Mouse (Mus musculus) hindbrain, embryonic 11.5 days (tissue): ENCODE measurements at regions not wholly inside any gene's neighbourhood (a gene's known extent, or its start where the extent isn't known, plus 50 kb on each side); places are given as distances from the start of the nearest gene placed in this dataset.

Source experiments
- ATAC-seq: fragments of 200-750 bp; cut with Nextera tagmentation; 2 replicates; pipeline ENCODE4 v1.8.0; 2017; ENCODE audit warnings: mild to moderate bottlenecking, moderate TSS enrichment, moderate library complexity; ENCODE audit not compliant: low FRiP score
- DNase-seq: peaks from one replicate; pipeline ENCODE4 v3.0.0-alpha.2; 2015; ENCODE audit warnings: low spot score
- H3K27ac ChIP-seq: fragments of 300-500 bp; sonication (generic); 2 replicates; pipeline ENCODE4 v1.5.1; 2014; ENCODE audit warnings: mild to moderate bottlenecking, low read depth, low read length
- H3K27me3 ChIP-seq: fragments of 300-500 bp; sonication (generic); 2 replicates; pipeline ENCODE4 v1.6.1; 2014; ENCODE audit warnings: mild to moderate bottlenecking, low read length, moderate library complexity, mixed read lengths; ENCODE audit not compliant: control insufficient read depth, insufficient read depth
- H3K36me3 ChIP-seq: fragments of 300-500 bp; sonication (generic); 2 replicates; pipeline ENCODE4 v1.6.1; 2014; ENCODE audit warnings: mild to moderate bottlenecking, low read length, moderate library complexity, mixed read lengths; ENCODE audit not compliant: control insufficient read depth, insufficient read depth
- H3K4me1 ChIP-seq: fragments of 300-500 bp; sonication (generic); replicated peaks from 2 replicates; pipeline ENCODE4 v1.6.1; 2014; ENCODE audit warnings: low read length, mixed read lengths; ENCODE audit not compliant: control insufficient read depth, insufficient read depth
- H3K4me2 ChIP-seq: fragments of 300-500 bp; sonication (generic); replicated peaks from 2 replicates; pipeline ENCODE4 v1.6.1; 2014; ENCODE audit warnings: mild to moderate bottlenecking, low read depth, low read length
- H3K4me3 ChIP-seq: fragments of 300-500 bp; sonication (generic); 2 replicates; pipeline ENCODE4 v1.5.1; 2014; ENCODE audit warnings: low read depth, low read length
- H3K9ac ChIP-seq: fragments of 300-500 bp; sonication (generic); 2 replicates; pipeline ENCODE4 v1.6.1; 2014; ENCODE audit warnings: low read depth, low read length
- H3K9me3 ChIP-seq: fragments of 300-500 bp; sonication (generic); 2 replicates; pipeline ENCODE4 v1.6.1; 2016; ENCODE audit warnings: low read length; ENCODE audit not compliant: control insufficient read depth
- WGBS: fragments of 180-500 bp; shearing (Covaris S2); extraction: QIAGEN DNeasy Blood & Tissue Kit; methylation state at CpG from one replicate; pipeline ENCODE4 v1.1.7; 2014; 5-methylcytosine and 5-hydroxymethylcytosine counted together

GRCm38 (mm10) chr17:47104328-47104727, 94.0 kb upstream of the Ubr2 start:
- WGBS: 92% methylated on average over 4 of the region's 4 CpGs
- no peak overlapping the region for H3K4me2 ChIP-seq
- ATAC-seq: no peak
- DNase-seq: no peak
- H3K9me3 ChIP-seq: no peaks in the 10 kb centered on the region
- H3K4me3 ChIP-seq: no peak overlapping the region
- H3K4me1 ChIP-seq: no peaks in the 10 kb centered on the region
- H3K27ac ChIP-seq: no peak overlapping the region
- H3K9ac ChIP-seq: no peak overlapping the region
- H3K36me3 ChIP-seq: no peaks in the 10 kb centered on the region
- H3K27me3 ChIP-seq: no peaks in the 10 kb centered on the region

- WGBS: 85% methylated on average over 3 of the region's 3 CpGs
- Histone ChIP-seq H3K4me3 (no peak overlapping the region), H3K36me3 (no peaks in the 10 kb centered on the region), H3K27ac (no peak overlapping the region), H3K4me2 (no peak overlapping the region), H3K27me3 (no peaks in the 10 kb centered on the region), H3K4me1 (no peaks in the 10 kb centered on the region), H3K9ac (no peak overlapping the region), H3K9me3 (no peaks in the 10 kb centered on the region)
- ATAC-seq: no peak
- no peak for DNase-seq
These were observed 84.8 kb upstream of the Ubr2 start for GRCm38 (mm10) chr17:47095191-47095590.

GRCm38 (mm10) chr17:47092076-47092475, 81.7 kb upstream of the Ubr2 start:
- no peaks in the 10 kb centered on the region for H3K36me3 ChIP-seq
- H3K27ac ChIP-seq: no peak overlapping the region
- ATAC-seq: no peak
- 91% methylated on average over 9 of the region's 9 CpGs for WGBS
- H3K4me2 ChIP-seq: no peak overlapping the region
- no peak overlapping the region for H3K9ac ChIP-seq
- no peaks in the 10 kb centered on the region for H3K27me3 ChIP-seq
- H3K4me1 ChIP-seq: no peaks in the 10 kb centered on the region
- no peaks in the 10 kb centered on the region for H3K9me3 ChIP-seq
- no peak for DNase-seq
- no peak overlapping the region for H3K4me3 ChIP-seq

GRCm38 (mm10) chr17:47089769-47090168, 79.4 kb upstream of the Ubr2 start:
- ATAC-seq (no peak), DNase-seq (no peak)
- Histone ChIP-seq H3K4me3 (no peak overlapping the region), H3K4me1 (no peaks in the 10 kb centered on the region), H3K27me3 (no peaks in the 10 kb centered on the region), H3K27ac (no peak overlapping the region), H3K9ac (no peak overlapping the region), H3K9me3 (no peaks in the 10 kb centered on the region), H3K4me2 (no peak overlapping the region), H3K36me3 (no peaks in the 10 kb centered on the region)
- WGBS: 88% methylated on average over 3 of the region's 3 CpGs

- no peaks in the 10 kb centered on the region for H3K36me3 ChIP-seq
- no peaks in the 10 kb centered on the region for H3K27me3 ChIP-seq
- no peak overlapping the region for H3K4me3 ChIP-seq
- H3K9ac ChIP-seq: no peak overlapping the region
- DNase-seq (no peak), ATAC-seq (no peak)
- H3K9me3 ChIP-seq: no peaks in the 10 kb centered on the region
- no peaks in the 10 kb centered on the region for H3K4me1 ChIP-seq
- no peak overlapping the region for H3K4me2 ChIP-seq
- WGBS: 96% methylated on average over 2 of the region's 2 CpGs
- H3K27ac ChIP-seq: no peak overlapping the region
These were observed 58.9 kb upstream of the Ubr2 start for GRCm38 (mm10) chr17:47069206-47069605.

GRCm38 (mm10) chr17:47065307-47065901, 55.0 kb upstream of the Ubr2 start:
- 75% methylated on average over 4 of the region's 4 CpGs for WGBS
- DNase-seq (no peak), ATAC-seq (no peak)
- Histone ChIP-seq H3K4me2 (no peak overlapping the region), H3K4me3 (no peak overlapping the region), H3K27me3 (no peaks in the 10 kb centered on the region), H3K4me1 (no peaks in the 10 kb centered on the region), H3K36me3 (no peaks in the 10 kb centered on the region), H3K27ac (no peak overlapping the region), H3K9ac (no peak overlapping the region), H3K9me3 (no peaks in the 10 kb centered on the region)

GRCm38 (mm10) chr17:47064592-47065306, 54.4 kb upstream of the Ubr2 start:
- H3K27me3 ChIP-seq: no peaks in the 10 kb centered on the region
- ATAC-seq (no peak), DNase-seq (no peak)
- H3K27ac ChIP-seq: no peak overlapping the region
- 84% methylated on average over 14 of the region's 14 CpGs for whole genome bisulfite sequencing
- no peak overlapping the region for H3K9ac ChIP-seq
- H3K9me3 ChIP-seq: no peaks in the 10 kb centered on the region
- no peak overlapping the region for H3K4me3 ChIP-seq
- no peaks in the 10 kb centered on the region for H3K4me1 ChIP-seq
- no peak overlapping the region for H3K4me2 ChIP-seq
- no peaks in the 10 kb centered on the region for H3K36me3 ChIP-seq

GRCm38 (mm10) chr17:47064006-47064405, 53.6 kb upstream of the Ubr2 start:
- no peak for DNase-seq
- Histone ChIP-seq H3K9me3 (no peaks in the 10 kb centered on the region), H3K27me3 (no peaks in the 10 kb centered on the region), H3K4me1 (no peaks in the 10 kb centered on the region), H3K9ac (no peak overlapping the region), H3K27ac (no peak overlapping the region), H3K4me3 (no peak overlapping the region), H3K4me2 (no peak overlapping the region), H3K36me3 (no peaks in the 10 kb centered on the region)
- WGBS: 89% methylated on average over 4 of the region's 4 CpGs
- ATAC-seq: no peak

GRCm38 (mm10) chr17:47061031-47061620, 50.8 kb upstream of the Ubr2 start:
- no peaks in the 10 kb centered on the region for H3K27me3 ChIP-seq
- H3K4me2 ChIP-seq: no peak overlapping the region
- no peaks in the 10 kb centered on the region for H3K36me3 ChIP-seq
- ATAC-seq (no peak), DNase-seq (no peak)
- no peaks in the 10 kb centered on the region for H3K4me1 ChIP-seq
- H3K9ac ChIP-seq: no peak overlapping the region
- H3K4me3 ChIP-seq: no peak overlapping the region
- H3K9me3 ChIP-seq: no peaks in the 10 kb centered on the region
- 79% methylated on average over 8 of the region's 8 CpGs for WGBS
- no peak overlapping the region for H3K27ac ChIP-seq
